Mouse (Mus musculus) spleen, adult 2 months (tissue): ENCODE measurements around the gene Bpifb3. TPM values are rescaled to one million over a fixed set of nuclear protein-coding genes. Genes with fewer than 3 reads are reported as not detected.

ENCODE experiments used
- DNase-seq, 2 experiments: peaks; one replicate each; pipeline versions ENCODE4 v3.0.0 to v3.0.0-alpha.2; 2012 to 2021; ENCODE audit warnings: low spot score in 2 of 2, low read depth in 1 of 2
- H3K27ac ChIP-seq: fragments of 200-500 bp; 2 replicates; pipeline ENCODE4 v1.5.1; 2012; ENCODE audit warnings: low read length, inconsistent platforms; ENCODE audit not compliant: insufficient read depth
- H3K27me3 ChIP-seq: fragments of 200-500 bp; 2 replicates; pipeline ENCODE4 v1.6.1; 2012; ENCODE audit warnings: mild to moderate bottlenecking, moderate library complexity, low read length, inconsistent platforms; ENCODE audit not compliant: control insufficient read depth, insufficient read depth
- H3K36me3 ChIP-seq: fragments of 200-500 bp; 2 replicates; pipeline ENCODE4 v1.6.1; 2012; ENCODE audit warnings: mild to moderate bottlenecking, low read length, inconsistent platforms; ENCODE audit not compliant: control insufficient read depth, insufficient read depth
- H3K4me1 ChIP-seq: fragments of 200-500 bp; 2 replicates; pipeline ENCODE4 v1.6.1; 2011; ENCODE audit warnings: inconsistent platforms; ENCODE audit not compliant: control insufficient read depth, insufficient read depth, insufficient read length
- H3K4me3 ChIP-seq: fragments of 200-500 bp; 2 replicates; pipeline ENCODE4 v1.5.1; 2011; ENCODE audit warnings: mild to moderate bottlenecking, inconsistent platforms; ENCODE audit not compliant: insufficient read depth, insufficient read length; ENCODE audit errors: extremely low read depth
- CTCF ChIP-seq: fragments of 200-500 bp; IDR thresholded peaks from 2 replicates; pipeline ENCODE4 v1.5.1; 2011; ENCODE audit warnings: mild to moderate bottlenecking, inconsistent platforms; ENCODE audit not compliant: insufficient read depth, insufficient read length, insufficient replicate concordance; ENCODE audit errors: extremely low read depth
- POLR2A ChIP-seq: fragments of 200-500 bp; IDR thresholded peaks from 2 replicates; pipeline ENCODE4 v1.6.1; 2011; ENCODE audit warnings: low read depth, low read length, inconsistent platforms
- WGBS: fragments of 180-500 bp; shearing (Covaris S2); methylation state at CpG from one replicate; pipeline ENCODE4 v1.1.7; 2018; 5-methylcytosine and 5-hydroxymethylcytosine counted together
- polyA plus RNA-seq: library from polyadenylated mRNA; depleted of rRNA; stranded (reverse); fragments of >200 nt; gene quantifications from 2 replicates; pipeline ENCODE4 v1.2.3, GENCODE M21; 2012; rRNA removed

Bpifb3 gene
- 0.16 and 0.68 TPM in 2 replicates for polyA plus RNA-seq

DNA sequence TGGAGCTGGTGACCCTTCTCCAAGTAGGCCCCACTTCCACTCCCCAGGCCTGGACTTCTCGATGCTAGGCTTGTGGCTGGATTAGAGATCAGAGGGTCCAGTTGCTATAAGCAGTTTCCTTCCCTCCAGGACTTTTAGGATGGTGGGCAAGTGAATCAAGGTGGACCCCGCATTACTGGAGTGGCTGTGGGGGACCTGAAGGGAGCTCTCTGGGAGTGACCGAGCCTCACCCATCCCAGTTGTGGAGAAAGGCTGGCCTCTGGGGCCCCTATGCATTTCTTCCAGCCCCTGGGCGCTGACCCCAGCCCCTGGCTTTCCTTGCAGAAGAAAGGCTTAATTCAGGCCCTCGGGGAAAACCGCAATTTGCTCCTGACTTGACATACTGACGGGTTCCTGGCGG is at the start of gene Bpifb3:
Gene Bpifb3 (plus strand): TSS at position 301 of the 400 bp plus-strand sequence.
- H3K4me1 ChIP-seq = peaks cover 2% of the 10 kb centered on the region; the same call in 1 of the 2 replicates

DNA sequence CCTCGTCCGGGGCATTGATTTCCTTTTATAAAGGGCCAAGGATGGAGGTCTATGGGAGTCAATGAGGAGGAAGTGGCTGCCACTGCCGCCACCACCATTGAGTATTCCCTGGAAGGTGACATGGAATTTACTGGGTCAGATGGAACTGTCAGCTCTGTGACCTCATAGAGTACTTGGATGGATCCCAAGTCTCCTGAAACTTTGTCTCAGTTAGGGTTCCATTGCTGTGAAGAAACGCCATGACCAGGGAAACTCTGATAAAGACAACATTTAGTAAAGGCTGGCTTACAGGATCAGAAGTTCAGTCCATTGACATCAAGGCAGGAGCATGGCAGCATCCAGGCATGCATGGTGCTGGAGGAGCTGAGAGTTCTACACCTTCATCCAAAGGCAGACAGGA is 47.0 kb upstream of the Bpifb3 start, which contains the start of gene Sun5:
Gene Sun5 (minus strand): TSS at position 101 of the 400 bp plus-strand sequence.
- TF ChIP-seq CTCF (no peak), POLR2A (no peak)
- 88% methylated on average over 4 of the region's 4 CpGs for WGBS
- H3K4me1 ChIP-seq = no peaks in the 10 kb centered on the region
- H3K4me3 ChIP-seq = no peak within 1 kb of the TSS
- no peaks in the 10 kb centered on the region for H3K27me3 ChIP-seq
- H3K36me3 ChIP-seq = no peaks in the 10 kb centered on the region
- no peak for DNase-seq
- H3K27ac ChIP-seq = no peak within 1 kb of the TSS

More for the DNA sequence above, at the start of gene Bpifb3:
- H3K4me3 ChIP-seq = no peak within 1 kb of the TSS
- no peaks in the 10 kb centered on the region for H3K36me3 ChIP-seq
- WGBS = 85% methylated on average over 8 of the region's 8 CpGs
- H3K27ac ChIP-seq = no peak within 1 kb of the TSS
- no peak for TF ChIP-seq POLR2A
- no peak for TF ChIP-seq CTCF
- no peaks in the 10 kb centered on the region for H3K27me3 ChIP-seq
- no peak for DNase-seq

DNA sequence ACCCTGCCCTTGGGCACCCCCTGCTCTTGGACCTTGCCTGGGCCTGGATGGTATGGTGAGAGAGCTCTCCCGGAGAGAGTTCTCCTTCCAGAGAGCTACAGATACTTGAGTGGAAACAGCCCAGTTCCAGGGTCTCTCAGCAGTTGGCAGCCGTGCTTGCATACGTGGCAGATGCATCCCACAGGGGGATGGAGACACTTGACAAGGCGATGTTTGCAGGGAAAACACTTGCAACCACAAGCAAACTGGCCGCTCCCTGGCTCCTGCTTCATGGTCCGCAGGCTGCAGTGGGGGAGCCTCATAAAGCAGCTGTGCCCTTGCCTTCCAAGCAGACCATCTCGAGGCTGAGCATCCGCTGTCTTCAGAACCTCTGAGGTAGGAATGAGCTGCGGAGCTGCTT is 43.3 kb upstream of the Bpifb3 start, which contains the start of gene Bpifb2:
Gene Bpifb2 (plus strand): TSS at position 301 of the 400 bp plus-strand sequence.
- H3K27me3 ChIP-seq = no peaks in the 10 kb centered on the region
- H3K4me3 ChIP-seq = no peak within 1 kb of the TSS
- H3K27ac ChIP-seq = no peak within 1 kb of the TSS
- DNase-seq = no peak
- WGBS = 80% methylated on average over 9 of the region's 9 CpGs
- no peaks in the 10 kb centered on the region for H3K36me3 ChIP-seq
- no peak for TF ChIP-seq POLR2A
- no peak for TF ChIP-seq CTCF
- H3K4me1 ChIP-seq = no peaks in the 10 kb centered on the region

DNA sequence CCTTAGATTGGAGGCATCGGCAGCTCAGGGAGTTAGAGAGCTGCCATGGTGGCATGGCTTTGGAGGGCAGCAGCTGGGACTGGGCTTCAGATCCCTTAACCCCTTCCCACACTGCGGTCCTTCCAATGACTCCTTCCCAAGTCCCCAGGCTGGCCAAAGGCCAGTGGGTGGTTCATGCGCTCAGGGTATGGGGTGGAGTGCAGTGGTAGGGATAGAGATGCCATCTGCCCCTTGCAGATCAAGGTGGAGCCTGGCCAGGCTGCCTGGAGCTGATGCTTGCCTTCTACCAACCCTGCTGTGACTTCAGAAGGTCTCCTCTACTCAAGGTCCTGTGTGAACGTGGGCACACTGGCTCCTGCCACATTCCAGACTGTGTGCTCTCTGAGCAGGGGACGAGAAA is 18.9 kb upstream of the Bpifb3 start:
- Histone ChIP-seq H3K27me3 (no peaks in the 10 kb centered on the region), H3K4me1 (no peaks in the 10 kb centered on the region), H3K27ac (no peak overlapping the region), H3K4me3 (no peak overlapping the region), H3K36me3 (no peaks in the 10 kb centered on the region)
- no peak for TF ChIP-seq CTCF
- no peak for TF ChIP-seq POLR2A
- 86% methylated on average over 5 of the region's 5 CpGs for WGBS
- no peak for DNase-seq

DNA sequence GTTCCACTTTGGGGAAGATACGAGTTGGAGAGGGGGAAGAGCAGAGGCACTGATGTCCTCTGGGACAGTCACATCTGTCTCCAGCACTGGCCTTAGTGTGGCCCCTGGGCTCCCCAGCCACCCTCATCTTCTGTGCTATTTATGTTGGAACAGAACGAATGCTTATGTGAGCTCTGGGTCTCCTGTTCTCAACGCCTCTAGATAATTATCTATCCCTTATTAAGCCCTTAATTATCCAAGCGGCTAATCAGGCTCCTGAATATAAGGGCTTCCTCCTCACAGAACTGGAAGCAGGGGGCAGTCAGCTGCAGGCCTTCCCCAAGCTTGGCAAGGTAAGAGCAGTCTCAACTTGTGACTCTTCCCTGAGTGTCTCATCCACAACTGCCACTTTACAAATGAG is 17.9 kb upstream of the Bpifb3 start, which contains the start of gene Bpifb6:
Gene Bpifb6 (plus strand): TSS at position 301 of the 400 bp plus-strand sequence.
- H3K4me1 ChIP-seq = no peaks in the 10 kb centered on the region
- no peaks in the 10 kb centered on the region for H3K27me3 ChIP-seq
- no peak for DNase-seq
- TF ChIP-seq POLR2A (no peak), CTCF (no peak)
- no peaks in the 10 kb centered on the region for H3K36me3 ChIP-seq
- 75% methylated on average over 4 of the region's 4 CpGs for WGBS
- no peak within 1 kb of the TSS for H3K4me3 ChIP-seq
- no peak within 1 kb of the TSS for H3K27ac ChIP-seq

DNA sequence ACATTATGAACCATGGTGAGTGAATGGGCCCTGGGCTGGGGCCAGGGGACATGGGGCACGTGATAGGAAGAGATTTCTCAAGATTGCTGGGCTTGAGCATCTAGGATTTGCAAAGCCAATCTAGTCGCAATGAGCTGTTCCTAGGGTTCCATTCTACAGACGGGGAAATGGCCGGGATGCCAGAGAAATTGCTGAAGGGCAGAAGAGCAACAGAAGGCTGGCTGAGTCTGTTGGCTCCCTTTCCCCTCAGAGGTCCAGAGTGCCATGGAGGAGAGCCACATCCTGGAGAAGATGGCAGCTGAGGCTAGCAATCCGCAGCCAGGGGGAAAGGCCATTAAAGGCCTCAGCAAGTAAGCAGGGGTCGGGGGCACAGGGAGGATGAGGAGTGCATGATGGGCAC is 15.3 kb upstream of the Bpifb3 start:
- WGBS = 83% methylated on average over 6 of the region's 6 CpGs
- Histone ChIP-seq H3K36me3 (no peaks in the 10 kb centered on the region), H3K4me1 (no peaks in the 10 kb centered on the region), H3K27me3 (no peaks in the 10 kb centered on the region), H3K4me3 (no peak overlapping the region), H3K27ac (no peak overlapping the region)
- no peak for TF ChIP-seq CTCF
- TF ChIP-seq POLR2A = no peak
- no peak for DNase-seq

DNA sequence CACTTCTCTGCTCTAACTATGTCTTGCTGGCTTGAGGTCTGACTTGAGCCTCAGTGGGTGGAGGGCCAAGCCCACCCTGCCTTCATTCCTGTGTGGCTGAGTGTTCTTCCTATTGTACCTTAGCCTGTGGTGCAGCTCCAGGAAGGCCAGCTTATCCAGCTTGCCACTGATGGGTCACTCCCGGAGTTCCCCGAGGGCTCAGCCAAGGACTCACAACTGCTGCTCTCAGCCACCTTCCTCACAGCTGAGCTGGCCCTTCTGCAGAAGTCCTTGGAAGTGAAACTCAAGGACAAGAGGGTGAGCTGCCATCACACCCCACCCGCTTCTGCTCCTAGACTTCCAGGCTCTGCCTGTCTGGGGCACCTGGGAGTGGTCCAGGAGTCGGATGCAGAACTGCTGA is 11.4 kb upstream of the Bpifb3 start:
- no peaks in the 10 kb centered on the region for H3K36me3 ChIP-seq
- no peak overlapping the region for H3K27ac ChIP-seq
- H3K27me3 ChIP-seq = no peaks in the 10 kb centered on the region
- H3K4me3 ChIP-seq = no peak overlapping the region
- TF ChIP-seq POLR2A = no peak
- TF ChIP-seq CTCF = no peak
- H3K4me1 ChIP-seq = no peaks in the 10 kb centered on the region
- WGBS = 84% methylated on average over 4 of the region's 4 CpGs
- no peak for DNase-seq

DNA sequence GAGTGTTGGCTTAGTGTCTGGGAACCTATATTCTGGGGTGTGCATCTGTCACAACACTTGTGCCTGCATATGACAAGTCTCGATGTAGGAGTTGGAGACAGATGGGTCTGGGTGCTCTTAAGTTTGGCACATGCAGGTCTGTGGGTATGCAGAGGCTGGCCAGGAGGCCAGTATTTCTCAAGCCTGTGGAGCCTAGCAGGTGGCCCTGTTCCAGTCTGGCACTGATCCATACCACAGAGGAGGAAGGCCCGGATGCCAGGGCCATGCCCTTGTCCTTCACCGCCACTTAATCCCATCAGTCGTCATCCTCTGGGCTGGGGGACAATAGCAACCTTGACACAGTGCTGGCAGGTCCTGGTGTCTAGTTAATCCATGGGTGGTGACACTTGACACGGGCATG is 3.9 kb upstream of the Bpifb3 start:
- no peak overlapping the region for H3K27ac ChIP-seq
- WGBS = 42% methylated on average over 5 of the region's 5 CpGs
- DNase-seq = no peak
- H3K36me3 ChIP-seq = no peaks in the 10 kb centered on the region
- peaks cover 2% of the 10 kb centered on the region; the same call in 1 of the 2 replicates for H3K4me1 ChIP-seq
- H3K4me3 ChIP-seq = no peak overlapping the region
- TF ChIP-seq POLR2A = no peak
- no peak for TF ChIP-seq CTCF
- H3K27me3 ChIP-seq = no peaks in the 10 kb centered on the region
